Mouse (Mus musculus): ENCODE data around the gene Fscn2. TPM values are rescaled to one million over a fixed set of nuclear protein-coding genes. Genes with fewer than 3 reads are reported as not detected.

The Fscn2 gene
- total and polyA plus RNA-seq, 3 experiments: not detected

- Histone ChIP-seq H3K4me3 (replicated peaks in 1 of 3; ENCODE audit: low read depth in 2 of 3, low read length in 2 of 3, poor library complexity in 1 of 3) (no peak overlapping the region), H3K9ac (ENCODE audit: insufficient read depth, low read depth) (no peak overlapping the region), H3K4me1 (ENCODE audit: control insufficient read depth in 1 of 2, insufficient read depth in 2 of 2) (peaks cover 0 to 5% of the 10 kb centered on the region in 2 experiments; a peak in 1 of 4 replicates), H3K9me3 (replicated peaks; ENCODE audit: low read length) (no peaks in the 10 kb centered on the region), H3K79me2 (replicated peaks; ENCODE audit: control insufficient read depth, extremely low read depth, insufficient read depth, poor library complexity, severe bottlenecking) (peaks cover 13% of the 10 kb centered on the region; the same call in 1 of the 2 replicates), H3K27ac (ENCODE audit: insufficient read depth, low read depth) (no peak overlapping the region), H3K36me3 (replicated peaks in 1 of 2; ENCODE audit: control insufficient read depth in 1 of 2, insufficient read depth in 1 of 2, low read length in 1 of 2) (peaks cover 74 to 90% of the 10 kb centered on the region in 2 experiments), H3K4me2 (ENCODE audit: insufficient read depth, low read depth, poor library complexity, severe bottlenecking) (no peak overlapping the region), H3K27me3 (replicated peaks) (no peaks in the 10 kb centered on the region)
- TF ChIP-seq BHLHE40 (IDR thresholded peaks at IDR 0.05; ENCODE audit: low read depth, low read length) (no peak), ZKSCAN1 (IDR thresholded peaks at IDR 0.05; ENCODE audit: borderline replicate concordance, low read depth, low read length) (no peak), MAFK (IDR thresholded peaks at IDR 0.05; ENCODE audit: insufficient replicate concordance, low read length) (no peak), MAZ (IDR thresholded peaks at IDR 0.05; ENCODE audit: low read depth, low read length) (no peak), USF1 (IDR thresholded peaks at IDR 0.05; ENCODE audit: low read depth, low read length) (no peak), MXI1 (IDR thresholded peaks at IDR 0.05; ENCODE audit: low read depth, low read length) (no peak), UBTF (IDR thresholded peaks at IDR 0.05; ENCODE audit: low read depth, low read length) (no peak), PAX5 (IDR thresholded peaks at IDR 0.05; ENCODE audit: low read length) (no peak), KAT2A (IDR thresholded peaks at IDR 0.05; ENCODE audit: insufficient replicate concordance, low read length) (no peak), NRF1 (IDR thresholded peaks at IDR 0.05; ENCODE audit: low read depth, low read length) (no peak), GABPA (IDR thresholded peaks at IDR 0.05; ENCODE audit: insufficient replicate concordance, low read depth, low read length) (no peak), JUN (IDR thresholded peaks at IDR 0.05; ENCODE audit: insufficient read depth, low read depth, low read length) (no peak), SMC3 (IDR thresholded peaks at IDR 0.05; ENCODE audit: low read depth, low read length) (no peak), MYC (IDR thresholded peaks at IDR 0.05; ENCODE audit: low read depth, low read length) (no peak), ELF1 (IDR thresholded peaks at IDR 0.05; ENCODE audit: low read depth, low read length) (no peak), EP300 (IDR thresholded peaks at IDR 0.05; ENCODE audit: low read length) (no peak), POLR2AphosphoS2 (IDR thresholded peaks at IDR 0.05; ENCODE audit: low read depth, low read length) (no peak), RAD21 (IDR thresholded peaks at IDR 0.05; ENCODE audit: low read depth, low read length) (no peak)
- in situ Hi-C loops (cut with MboI; ENCODE audit: low pct_ligation_motif_present, low pct_unique_long_range_greater_than_20kb, low sequenced_read_pairs): no loop called here
- dilution Hi-C loops (cut with MboI; ENCODE audit: extremely low pct_ligation_motif_present, extremely low pct_unique_long_range_greater_than_20kb, low sequenced_read_pairs): no loop called here
- DNase-seq (ENCODE audit: extremely low read depth): no peak
Observed at GRCm38 (mm10) chr11:120395661-120396060, 34.3 kb downstream of the Fscn2 start.

GRCm38 (mm10) chr11:120397602-120398001 is 36.3 kb downstream of the Fscn2 start:
- Histone ChIP-seq H3K27ac (ENCODE audit: insufficient read depth, low read depth) (no peak overlapping the region), H3K36me3 (replicated peaks in 1 of 2; ENCODE audit: control insufficient read depth in 1 of 2, insufficient read depth in 1 of 2, low read length in 1 of 2) (peaks cover 73 to 95% of the 10 kb centered on the region in 2 experiments)
- in situ Hi-C loops (cut with MboI; ENCODE audit: low pct_ligation_motif_present, low pct_unique_long_range_greater_than_20kb, low sequenced_read_pairs): no loop called here

More at GRCm38 (mm10) chr11:120397602-120398001, 36.3 kb downstream of the Fscn2 start:
- no peaks in the 10 kb centered on the region for H3K4me1 ChIP-seq (ENCODE audit: control insufficient read depth in 1 of 2, insufficient read depth in 2 of 2)
- dilution Hi-C loops (cut with MboI; ENCODE audit: extremely low pct_ligation_motif_present, extremely low pct_unique_long_range_greater_than_20kb, low sequenced_read_pairs): no loop called here
- H3K79me2 ChIP-seq (replicated peaks; ENCODE audit: control insufficient read depth, extremely low read depth, insufficient read depth, poor library complexity, severe bottlenecking): peaks cover 13% of the 10 kb centered on the region; the same call in 1 of the 2 replicates
- TF ChIP-seq MAX (IDR thresholded peaks at IDR 0.05; ENCODE audit: low read length): no peak
- no peak for TF ChIP-seq NRF1 (IDR thresholded peaks at IDR 0.05; ENCODE audit: low read depth, low read length)
- TF ChIP-seq JUND (conservative IDR thresholded peaks at IDR 0.05; ENCODE audit: low read depth, low read length): no peak
- no peak for TF ChIP-seq BHLHE40 (IDR thresholded peaks at IDR 0.05; ENCODE audit: low read depth, low read length)
- TF ChIP-seq ELF1 (IDR thresholded peaks at IDR 0.05; ENCODE audit: low read depth, low read length): no peak
- TF ChIP-seq CTCF (conservative IDR thresholded peaks at IDR 0.05 in 1 of 2, IDR thresholded peaks at IDR 0.05 in 1 of 2; ENCODE audit: low read depth in 2 of 2, low read length in 2 of 2): no peak
- no peak for TF ChIP-seq MYC (IDR thresholded peaks at IDR 0.05; ENCODE audit: low read depth, low read length)
- TF ChIP-seq ETS1 (conservative IDR thresholded peaks at IDR 0.05; ENCODE audit: low read depth, low read length): no peak
- no peak for TF ChIP-seq KAT2A (IDR thresholded peaks at IDR 0.05; ENCODE audit: insufficient replicate concordance, low read length)
- TF ChIP-seq TBP (conservative IDR thresholded peaks at IDR 0.05; ENCODE audit: low read depth, low read length): no peak
- no peak for TF ChIP-seq E2F4 (IDR thresholded peaks at IDR 0.05; ENCODE audit: insufficient replicate concordance, low read depth, low read length)
- TF ChIP-seq ZC3H11A (IDR thresholded peaks at IDR 0.05; ENCODE audit: low read depth, low read length): no peak
- TF ChIP-seq ZKSCAN1 (IDR thresholded peaks at IDR 0.05; ENCODE audit: borderline replicate concordance, low read depth, low read length): no peak
- no peak for TF ChIP-seq MAZ (IDR thresholded peaks at IDR 0.05; ENCODE audit: low read depth, low read length)
- no peak for TF ChIP-seq PAX5 (IDR thresholded peaks at IDR 0.05; ENCODE audit: low read length)
- no peak for TF ChIP-seq NELFE (IDR thresholded peaks at IDR 0.05; ENCODE audit: low read depth, low read length)
- no peak for TF ChIP-seq RAD21 (IDR thresholded peaks at IDR 0.05; ENCODE audit: low read depth, low read length)
- TF ChIP-seq POLR2A (IDR thresholded peaks at IDR 0.05; ENCODE audit: low read depth, low read length): no peak
- no peak overlapping the region for H3K9ac ChIP-seq (ENCODE audit: insufficient read depth, low read depth)
- no peaks in the 10 kb centered on the region for H3K27me3 ChIP-seq (replicated peaks)
- H3K4me2 ChIP-seq (ENCODE audit: insufficient read depth, low read depth, poor library complexity, severe bottlenecking): no peak overlapping the region
- H3K4me3 ChIP-seq (replicated peaks in 1 of 3; ENCODE audit: low read depth in 2 of 3, low read length in 2 of 3, poor library complexity in 1 of 3): no peak overlapping the region
- DNase-seq (ENCODE audit: extremely low read depth): no peak
- no peaks in the 10 kb centered on the region for H3K9me3 ChIP-seq (replicated peaks; ENCODE audit: low read length)
